Mouse (Mus musculus): ENCODE results near the gene Spaca7. TPM values are rescaled to one million over a fixed set of nuclear protein-coding genes. Genes with fewer than 3 reads are reported as not detected.

Gene Spaca7
- polyA plus RNA-seq, 1 experiment from 2014 or later: not detected

DNA sequence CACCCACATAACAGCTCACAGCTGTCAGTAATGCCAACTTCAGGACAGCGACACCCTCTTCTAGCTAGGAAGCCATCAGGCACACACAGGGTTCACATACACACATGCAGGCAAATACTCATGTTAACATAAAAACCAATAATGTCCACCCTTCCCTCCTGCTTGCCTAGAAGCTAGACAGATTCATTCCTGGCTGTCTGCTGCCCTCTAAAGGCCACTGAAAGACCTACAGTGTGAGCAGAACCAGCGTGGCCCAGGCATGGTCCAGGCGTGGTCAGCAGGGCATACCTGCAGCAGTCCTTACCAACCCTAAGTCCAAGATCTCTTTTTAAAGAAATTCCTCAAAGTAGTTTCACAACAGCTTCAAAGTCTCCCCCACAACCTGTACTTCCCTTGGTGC is 56.2 kb downstream of the Spaca7 start:
- ATAC-seq (ENCODE audit: low read depth): peak; percentile 76
- Histone ChIP-seq H3K27ac (ENCODE audit: low read depth, low read length) (no peak overlapping the region), H3K9ac (replicated peaks; ENCODE audit: low read depth, low read length) (no peak overlapping the region), H3K9me3 (ENCODE audit: control insufficient read depth, low read length) (no peaks in the 10 kb centered on the region), H3K27me3 (ENCODE audit: control insufficient read depth, insufficient read depth, low read length) (no peaks in the 10 kb centered on the region), H3K4me1 (ENCODE audit: control insufficient read depth, insufficient read depth, low read length) (0 out of 2 replicates have a peak, but pooled peaks cover 10% of the 10 kb centered on the region), H3K36me3 (ENCODE audit: control insufficient read depth, insufficient read depth, low read length) (no peaks in the 10 kb centered on the region), H3K4me2 (ENCODE audit: low read depth, low read length) (no peak overlapping the region), H3K4me3 (ENCODE audit: low read depth, low read length) (no peak overlapping the region)
- 36% methylated on average over 3 of the region's 3 CpGs for WGBS

DNA sequence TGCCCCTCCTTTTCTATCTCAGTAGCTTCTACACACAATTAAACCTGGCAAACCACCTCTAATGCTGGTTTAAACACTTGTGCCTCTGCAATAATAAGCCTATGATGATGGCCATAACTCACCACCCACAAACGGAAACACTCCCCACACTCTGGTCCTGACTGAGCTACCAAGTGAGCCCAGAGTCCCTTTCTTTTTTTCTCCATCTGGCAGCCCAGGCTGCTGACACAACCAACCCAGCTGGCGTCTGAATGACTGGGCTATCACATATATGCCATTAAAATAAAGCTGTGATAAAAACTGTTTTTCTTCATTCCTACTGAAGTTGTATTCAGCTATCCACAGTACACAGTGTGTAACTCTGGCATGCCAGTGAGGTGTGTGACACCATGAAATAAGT is 62.5 kb downstream of the Spaca7 start:
- no peak overlapping the region for H3K9ac ChIP-seq (replicated peaks; ENCODE audit: low read depth, low read length)
- H3K4me1 ChIP-seq (ENCODE audit: control insufficient read depth, insufficient read depth, low read length): no peaks in the 10 kb centered on the region
- H3K36me3 ChIP-seq (ENCODE audit: control insufficient read depth, insufficient read depth, low read length): peaks cover 36% of the 10 kb centered on the region
- no peaks in the 10 kb centered on the region for H3K27me3 ChIP-seq (ENCODE audit: control insufficient read depth, insufficient read depth, low read length)
- ATAC-seq (ENCODE audit: low read depth): no peak
- WGBS: 82% methylated on average over 2 of the region's 2 CpGs
- no peak overlapping the region for H3K27ac ChIP-seq (ENCODE audit: low read depth, low read length)
- no peak overlapping the region for H3K4me2 ChIP-seq (ENCODE audit: low read depth, low read length)
- no peak overlapping the region for H3K4me3 ChIP-seq (ENCODE audit: low read depth, low read length)
- no peaks in the 10 kb centered on the region for H3K9me3 ChIP-seq (ENCODE audit: control insufficient read depth, low read length)

GRCm38 (mm10) chr8:12638446-12638845 is 65.6 kb downstream of the Spaca7 start:
- no peaks in the 10 kb centered on the region for H3K4me1 ChIP-seq (ENCODE audit: control insufficient read depth, insufficient read depth, low read length)
- no peaks in the 10 kb centered on the region for H3K9me3 ChIP-seq (ENCODE audit: control insufficient read depth, low read length)
- peaks cover 36% of the 10 kb centered on the region for H3K36me3 ChIP-seq (ENCODE audit: control insufficient read depth, insufficient read depth, low read length)
- H3K4me2 ChIP-seq (ENCODE audit: low read depth, low read length): no peak overlapping the region
- WGBS: 94% methylated on average over 11 of the region's 11 CpGs
- no peak overlapping the region for H3K9ac ChIP-seq (replicated peaks; ENCODE audit: low read depth, low read length)
- H3K27me3 ChIP-seq (ENCODE audit: control insufficient read depth, insufficient read depth, low read length): no peaks in the 10 kb centered on the region
- ATAC-seq (ENCODE audit: low read depth): no peak
- no peak overlapping the region for H3K4me3 ChIP-seq (ENCODE audit: low read depth, low read length)
- no peak overlapping the region for H3K27ac ChIP-seq (ENCODE audit: low read depth, low read length)

DNA sequence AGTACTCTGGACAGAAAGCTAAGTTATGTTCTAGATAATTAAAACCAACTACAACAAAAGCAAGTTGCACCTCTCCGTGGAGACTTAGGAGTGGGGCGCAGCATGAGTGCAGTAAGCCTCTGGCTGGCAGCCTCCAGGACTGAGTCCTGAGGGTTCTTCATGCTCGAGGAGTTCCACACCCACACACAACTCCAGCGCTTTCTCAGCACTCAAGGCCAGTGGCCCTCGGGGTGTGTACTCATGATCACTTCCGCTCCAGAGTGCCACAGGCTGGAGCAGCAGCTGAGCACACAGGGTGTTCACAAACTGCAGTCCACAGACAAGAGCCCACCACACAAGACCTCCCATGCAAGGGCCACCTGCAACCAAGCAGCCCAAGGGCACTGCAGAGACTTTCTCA is 68.7 kb downstream of the Spaca7 start:
- no peak for ATAC-seq (ENCODE audit: low read depth)
- Histone ChIP-seq H3K4me2 (ENCODE audit: low read depth, low read length) (no peak overlapping the region), H3K27ac (ENCODE audit: low read depth, low read length) (no peak overlapping the region), H3K27me3 (ENCODE audit: control insufficient read depth, insufficient read depth, low read length) (no peaks in the 10 kb centered on the region), H3K9me3 (ENCODE audit: control insufficient read depth, low read length) (no peaks in the 10 kb centered on the region), H3K36me3 (ENCODE audit: control insufficient read depth, insufficient read depth, low read length) (peaks cover 22% of the 10 kb centered on the region), H3K4me1 (ENCODE audit: control insufficient read depth, insufficient read depth, low read length) (no peaks in the 10 kb centered on the region), H3K4me3 (ENCODE audit: low read depth, low read length) (no peak overlapping the region), H3K9ac (replicated peaks; ENCODE audit: low read depth, low read length) (no peak overlapping the region)
- WGBS: 95% methylated on average over 6 of the region's 6 CpGs

DNA sequence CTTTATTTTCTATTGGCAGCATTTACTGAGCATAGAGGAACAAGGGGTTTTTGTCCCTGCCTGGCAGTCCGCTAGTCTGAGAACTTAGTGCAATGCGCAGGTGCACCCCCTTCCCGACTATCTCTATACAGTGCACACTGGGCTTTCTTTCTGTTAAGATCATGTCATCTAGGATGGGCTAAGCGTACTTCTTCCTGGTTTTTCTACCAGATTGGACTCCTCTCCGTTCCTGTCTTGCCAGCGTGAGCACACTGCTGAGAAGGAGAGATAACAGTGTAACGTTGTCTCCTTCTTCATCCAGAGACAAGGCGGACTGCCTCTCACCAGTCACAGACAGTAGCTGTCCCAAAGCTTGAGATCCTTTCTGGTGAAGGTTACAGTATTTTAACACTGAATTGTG is 71.5 kb downstream of the Spaca7 start:
- H3K9me3 ChIP-seq (ENCODE audit: control insufficient read depth, low read length): no peaks in the 10 kb centered on the region
- 86% methylated on average over 8 of the region's 8 CpGs for WGBS
- no peak overlapping the region for H3K9ac ChIP-seq (replicated peaks; ENCODE audit: low read depth, low read length)
- peaks cover 23% of the 10 kb centered on the region for H3K36me3 ChIP-seq (ENCODE audit: control insufficient read depth, insufficient read depth, low read length)
- no peak for ATAC-seq (ENCODE audit: low read depth)
- no peak overlapping the region for H3K4me3 ChIP-seq (ENCODE audit: low read depth, low read length)
- H3K4me2 ChIP-seq (ENCODE audit: low read depth, low read length): no peak overlapping the region
- no peak overlapping the region for H3K27ac ChIP-seq (ENCODE audit: low read depth, low read length)
- H3K27me3 ChIP-seq (ENCODE audit: control insufficient read depth, insufficient read depth, low read length): no peaks in the 10 kb centered on the region
- H3K4me1 ChIP-seq (ENCODE audit: control insufficient read depth, insufficient read depth, low read length): no peaks in the 10 kb centered on the region

GRCm38 (mm10) chr8:12644894-12645293 is 72.1 kb downstream of the Spaca7 start:
- no peak for ATAC-seq (ENCODE audit: low read depth)
- no peak overlapping the region for H3K9ac ChIP-seq (replicated peaks; ENCODE audit: low read depth, low read length)
- peaks cover 20% of the 10 kb centered on the region for H3K36me3 ChIP-seq (ENCODE audit: control insufficient read depth, insufficient read depth, low read length)
- WGBS: 51% methylated on average over 7 of the region's 7 CpGs
- H3K4me3 ChIP-seq (ENCODE audit: low read depth, low read length): no peak overlapping the region
- no peaks in the 10 kb centered on the region for H3K27me3 ChIP-seq (ENCODE audit: control insufficient read depth, insufficient read depth, low read length)
- no peaks in the 10 kb centered on the region for H3K9me3 ChIP-seq (ENCODE audit: control insufficient read depth, low read length)
- H3K27ac ChIP-seq (ENCODE audit: low read depth, low read length): no peak overlapping the region
- H3K4me2 ChIP-seq (ENCODE audit: low read depth, low read length): no peak overlapping the region
- no peaks in the 10 kb centered on the region for H3K4me1 ChIP-seq (ENCODE audit: control insufficient read depth, insufficient read depth, low read length)

GRCm38 (mm10) chr8:12646536-12646935 is 73.7 kb downstream of the Spaca7 start:
- H3K36me3 ChIP-seq (ENCODE audit: control insufficient read depth, insufficient read depth, low read length): peaks cover 22% of the 10 kb centered on the region
- WGBS: 55% methylated on average over 4 of the region's 4 CpGs

DNA sequence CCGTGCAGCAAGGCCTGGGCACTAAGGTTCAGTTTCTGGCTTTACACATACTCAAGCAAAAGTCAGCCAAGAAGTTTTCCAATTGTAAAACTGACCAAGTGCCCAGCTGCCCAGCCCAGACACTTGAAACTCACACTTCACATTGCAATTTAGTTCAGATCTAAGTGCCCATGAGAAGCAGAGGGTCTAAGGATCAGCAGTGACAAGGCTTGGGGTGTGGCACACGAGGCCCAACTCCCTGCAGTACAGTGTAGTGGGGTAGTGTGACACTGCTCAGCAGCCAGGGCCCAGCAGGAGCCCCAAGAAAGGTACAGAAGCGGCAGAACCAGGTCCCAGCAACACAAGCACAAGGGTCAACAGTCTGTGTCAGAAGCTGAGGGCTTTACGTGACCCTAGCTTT is 76.1 kb downstream of the Spaca7 start:
- ATAC-seq (ENCODE audit: low read depth): no peak
- peaks cover 46% of the 10 kb centered on the region for H3K36me3 ChIP-seq (ENCODE audit: control insufficient read depth, insufficient read depth, low read length)
- 93% methylated on average over 4 of the region's 4 CpGs for WGBS

More at GRCm38 (mm10) chr8:12646536-12646935, 73.7 kb downstream of the Spaca7 start:
- Histone ChIP-seq H3K9me3 (ENCODE audit: control insufficient read depth, low read length) (no peaks in the 10 kb centered on the region), H3K9ac (replicated peaks; ENCODE audit: low read depth, low read length) (no peak overlapping the region), H3K27ac (ENCODE audit: low read depth, low read length) (no peak overlapping the region), H3K4me1 (ENCODE audit: control insufficient read depth, insufficient read depth, low read length) (no peaks in the 10 kb centered on the region), H3K27me3 (ENCODE audit: control insufficient read depth, insufficient read depth, low read length) (no peaks in the 10 kb centered on the region), H3K4me2 (ENCODE audit: low read depth, low read length) (no peak overlapping the region), H3K4me3 (ENCODE audit: low read depth, low read length) (no peak overlapping the region)
- ATAC-seq (ENCODE audit: low read depth): no peak

More for the DNA sequence above, 76.1 kb downstream of the Spaca7 start:
- H3K4me2 ChIP-seq (ENCODE audit: low read depth, low read length): no peak overlapping the region
- no peak overlapping the region for H3K27ac ChIP-seq (ENCODE audit: low read depth, low read length)
- no peaks in the 10 kb centered on the region for H3K4me1 ChIP-seq (ENCODE audit: control insufficient read depth, insufficient read depth, low read length)
- H3K9me3 ChIP-seq (ENCODE audit: control insufficient read depth, low read length): no peaks in the 10 kb centered on the region
- no peaks in the 10 kb centered on the region for H3K27me3 ChIP-seq (ENCODE audit: control insufficient read depth, insufficient read depth, low read length)
- no peak overlapping the region for H3K4me3 ChIP-seq (ENCODE audit: low read depth, low read length)
- no peak overlapping the region for H3K9ac ChIP-seq (replicated peaks; ENCODE audit: low read depth, low read length)
